Mouse (Mus musculus) granulocyte monocyte progenitor cell, adult 5-6 weeks (primary cell): ENCODE results near the gene Cwh43. TPM values are rescaled to one million over a fixed set of nuclear protein-coding genes. Genes with fewer than 3 reads are reported as not detected.
A peak's percentile ranks its signal among the peaks of the same experiment; 100 is the strongest.

Source experiments
- ATAC-seq: replicated peaks from 2 replicates; pipeline ENCODE4 v1.8.0; 2016; ENCODE audit warnings: mild to moderate bottlenecking, moderate TSS enrichment, inconsistent platforms; ENCODE audit not compliant: poor library complexity, severe bottlenecking
- total RNA-seq, 2 experiments: library from RNA; stranded (forward) in 1 of 2; stranded (reverse) in 1 of 2; fragments of 200-712, 200-1000 nt in 1 of 2; fragments of >200 nt in 1 of 2; fragmentation: Nextera tagmentation in 1 of 2; gene quantifications; 2 replicates each; pipeline ENCODE4 v1.2.3; 2014 to 2017

The Cwh43 gene
- total RNA-seq, 2 experiments from 2014 or later, result not detected

DNA sequence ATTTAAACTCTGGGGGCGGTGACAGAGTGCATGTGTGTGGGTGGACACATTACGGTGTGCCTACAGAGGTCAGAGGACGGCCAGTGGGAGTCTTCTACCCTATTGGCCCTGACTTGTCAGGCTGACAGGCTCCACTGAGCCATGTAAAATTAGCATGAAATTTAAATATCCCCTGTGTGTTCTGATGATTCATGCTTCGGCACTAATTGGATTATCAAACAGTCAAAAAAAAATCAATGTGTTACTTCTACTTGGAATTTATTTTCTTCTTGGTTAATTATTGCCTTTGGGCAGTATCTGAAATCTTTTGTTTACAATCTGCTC, 22.3 kb upstream of the Cwh43 start:
- no peak for ATAC-seq

GRCm38 (mm10) chr5:73393041-73393440, 12.8 kb upstream of the Cwh43 start:
- no peak for ATAC-seq

- no peak for ATAC-seq
Measured at GRCm38 (mm10) chr5:73399768-73400526, 5.9 kb upstream of the Cwh43 start.

DNA sequence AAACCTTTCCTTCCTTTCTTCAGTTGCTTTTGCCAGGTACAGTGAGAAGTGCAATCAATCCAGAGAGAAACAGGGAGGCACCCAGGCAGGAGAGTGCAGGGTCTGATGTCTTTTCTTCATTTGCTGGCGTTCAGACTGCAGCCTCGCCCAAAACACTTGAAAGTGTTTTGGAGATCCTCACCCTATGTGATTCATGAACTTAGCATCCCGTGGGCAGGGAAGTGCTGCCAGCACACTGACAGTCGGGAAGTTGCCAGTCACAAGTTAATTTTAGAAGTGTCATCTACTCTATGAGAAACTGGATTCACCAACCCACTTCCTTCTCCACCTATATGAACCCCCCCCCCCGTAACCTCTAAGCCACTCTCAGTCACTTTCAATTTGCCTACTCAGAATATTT, 4.5 kb upstream of the Cwh43 start:
- ATAC-seq, result no peak

DNA sequence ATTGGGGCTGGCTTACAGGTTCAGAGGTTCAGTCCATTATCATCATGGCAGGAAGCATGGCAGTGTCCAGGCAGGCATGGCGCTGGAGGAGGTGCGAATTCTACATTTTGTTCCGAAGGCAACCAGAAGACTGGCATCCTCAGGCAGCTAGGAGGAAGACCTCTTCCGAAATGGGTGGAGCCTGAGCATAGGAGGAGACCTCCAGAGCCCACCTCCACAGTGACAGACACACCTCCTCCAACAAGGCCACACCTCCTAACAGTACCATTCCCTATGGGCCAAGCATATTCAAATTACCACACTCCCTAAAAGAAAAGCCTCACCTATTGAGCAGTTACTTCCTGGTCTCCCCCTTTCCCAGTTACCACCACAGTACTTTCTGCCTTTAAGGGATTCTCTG, 3.0 kb upstream of the Cwh43 start:
- no peak for ATAC-seq

DNA sequence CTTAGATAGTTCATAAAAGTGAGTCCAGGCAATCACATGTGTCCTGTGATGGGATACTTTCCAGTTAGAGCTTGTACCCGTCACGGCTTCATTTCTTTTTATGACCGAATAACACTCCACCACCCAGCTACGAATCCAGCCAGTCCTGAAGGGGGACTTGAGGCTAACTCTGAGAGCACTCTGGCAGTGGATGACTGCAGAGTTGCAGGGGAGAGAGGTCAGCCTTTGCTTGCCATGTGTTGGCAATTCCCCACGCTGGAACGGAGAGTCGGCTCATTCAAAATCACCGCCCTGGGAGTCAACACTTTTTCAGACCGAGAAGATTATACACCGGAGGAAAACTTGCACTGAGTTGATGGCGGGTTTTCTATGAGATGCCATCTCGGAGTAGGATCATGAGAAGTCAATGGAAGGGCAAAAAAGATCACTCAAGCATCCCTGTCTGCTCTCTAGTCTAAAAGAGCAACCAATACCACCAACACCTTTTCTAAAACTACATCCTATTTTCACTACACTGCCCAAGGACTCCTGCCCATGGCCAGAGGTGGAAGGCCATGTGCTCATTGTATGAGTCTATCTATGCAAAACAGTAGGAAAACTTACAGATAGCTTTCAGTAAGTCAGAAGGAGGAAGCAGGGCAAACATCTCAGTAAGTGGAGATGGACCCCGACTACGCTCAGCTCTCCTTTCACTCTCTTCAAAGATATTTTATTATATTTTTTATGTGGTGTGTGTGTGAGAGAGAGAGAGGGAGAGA, 2.4 kb upstream of the Cwh43 start:
- ATAC-seq, result no peak

DNA sequence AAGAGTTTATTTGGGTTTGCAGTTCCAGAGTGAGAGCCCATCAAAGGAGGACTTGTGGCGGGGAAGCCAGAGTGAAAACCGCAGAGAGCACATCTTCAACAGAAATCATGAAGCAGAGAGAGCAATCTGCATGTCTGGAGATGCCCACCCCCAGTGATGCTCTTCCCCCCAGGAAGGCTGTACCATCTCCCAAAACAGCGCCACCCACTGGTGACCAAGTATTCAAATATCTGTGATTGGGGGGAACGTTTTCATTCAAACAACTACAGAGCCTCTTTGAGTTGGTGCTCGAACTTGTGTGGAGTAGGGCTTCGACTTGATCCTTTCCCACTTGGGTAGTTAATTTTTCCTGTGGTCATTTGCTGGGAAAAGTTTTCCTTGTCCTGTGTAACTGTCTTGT, 1.1 kb upstream of the Cwh43 start:
- no peak for ATAC-seq

DNA sequence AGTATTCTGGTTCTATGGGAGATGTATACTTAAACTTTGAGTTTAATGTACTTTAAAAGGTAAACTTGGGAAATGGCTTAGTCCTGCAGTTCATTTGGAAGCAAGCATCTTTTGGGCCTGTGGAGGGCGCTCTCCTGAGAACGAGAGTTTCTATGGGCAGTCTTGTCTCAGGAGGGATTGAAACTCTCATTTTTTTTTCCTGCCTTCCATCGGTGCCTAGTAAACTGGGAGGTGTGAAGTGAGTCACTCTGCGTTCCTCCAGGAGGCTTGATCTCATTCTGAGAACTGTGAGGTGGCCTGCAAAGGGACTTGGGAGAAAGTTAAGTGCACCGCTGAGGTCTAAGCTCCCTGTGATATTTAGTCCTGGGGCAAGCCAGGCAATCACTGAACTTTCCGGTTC, 986 bp downstream of the Cwh43 start:
- no peak for ATAC-seq

DNA sequence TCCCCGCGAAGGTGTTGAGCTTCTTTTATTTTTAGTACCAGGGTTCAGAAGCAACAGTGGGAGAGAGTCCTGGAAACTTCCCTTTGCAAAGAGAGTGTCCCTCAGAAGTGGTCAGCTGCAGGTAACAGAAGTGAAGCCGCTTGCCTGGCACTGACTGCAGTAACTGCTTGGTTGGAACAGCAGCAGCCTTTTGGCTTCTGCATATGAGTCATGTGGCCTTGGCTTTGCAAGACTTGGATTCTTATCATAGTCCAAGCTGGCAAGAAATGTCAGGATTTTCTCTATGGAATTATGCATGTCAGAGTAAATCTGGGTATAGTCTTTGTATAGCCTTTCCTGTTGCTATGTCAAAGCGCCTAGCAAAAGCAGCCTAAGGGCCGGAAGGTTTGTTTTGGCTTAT, 4.1 kb downstream of the Cwh43 start:
- ATAC-seq, result no peak

- no peak for ATAC-seq
Measured at GRCm38 (mm10) chr5:73411771-73412170, 5.9 kb downstream of the Cwh43 start.

DNA sequence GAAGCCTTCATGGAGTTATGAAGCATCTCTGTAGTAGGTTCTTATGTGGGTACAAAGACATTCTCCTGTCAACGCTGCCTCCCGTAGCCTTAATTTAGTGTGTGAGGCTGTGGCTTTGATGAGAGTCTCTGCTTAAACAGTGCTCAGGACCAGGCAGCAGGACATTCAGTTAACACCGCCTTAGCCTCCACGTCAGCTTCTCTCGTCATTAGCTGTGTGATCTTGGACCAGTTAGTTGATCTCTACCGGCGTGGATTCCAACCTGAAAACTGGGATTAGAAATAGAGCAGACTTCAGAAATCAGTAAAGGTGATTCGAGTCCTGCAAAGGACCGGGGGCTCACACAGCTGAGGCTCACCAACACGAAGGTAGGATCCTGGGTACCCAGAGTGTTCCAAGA, 8.3 kb downstream of the Cwh43 start:
- ATAC-seq, result no peak

DNA sequence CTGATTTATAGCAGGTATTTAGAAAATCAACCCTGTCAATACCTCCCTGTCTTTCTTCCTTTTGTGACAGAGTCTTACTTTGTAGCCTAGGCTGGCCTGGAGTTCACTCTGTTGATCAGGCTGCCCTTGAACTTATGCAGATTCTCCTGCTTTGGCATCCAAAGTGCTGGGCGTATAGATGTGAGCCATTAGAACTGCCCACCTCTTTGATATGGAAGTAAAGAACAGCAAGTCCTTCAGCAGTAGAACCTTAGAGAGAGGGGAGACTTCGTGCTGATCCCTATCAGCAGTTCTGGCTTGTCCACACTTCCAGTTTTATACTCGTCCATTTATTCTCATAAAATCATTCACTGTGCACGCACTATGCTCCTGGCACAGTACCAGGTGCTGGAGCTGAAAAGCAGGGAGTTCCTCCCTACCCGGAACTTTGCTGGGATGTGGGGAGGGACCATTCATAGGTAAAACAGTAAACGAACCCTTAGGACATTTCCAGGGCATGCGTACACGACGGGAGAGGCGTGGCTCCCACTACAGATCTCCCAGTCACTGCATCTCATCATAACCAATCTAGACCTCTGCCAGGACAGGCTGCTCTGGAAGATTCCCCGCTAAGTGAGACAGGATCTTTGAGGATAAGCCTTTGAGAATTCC, 13.3 kb downstream of the Cwh43 start:
- no peak for ATAC-seq

DNA sequence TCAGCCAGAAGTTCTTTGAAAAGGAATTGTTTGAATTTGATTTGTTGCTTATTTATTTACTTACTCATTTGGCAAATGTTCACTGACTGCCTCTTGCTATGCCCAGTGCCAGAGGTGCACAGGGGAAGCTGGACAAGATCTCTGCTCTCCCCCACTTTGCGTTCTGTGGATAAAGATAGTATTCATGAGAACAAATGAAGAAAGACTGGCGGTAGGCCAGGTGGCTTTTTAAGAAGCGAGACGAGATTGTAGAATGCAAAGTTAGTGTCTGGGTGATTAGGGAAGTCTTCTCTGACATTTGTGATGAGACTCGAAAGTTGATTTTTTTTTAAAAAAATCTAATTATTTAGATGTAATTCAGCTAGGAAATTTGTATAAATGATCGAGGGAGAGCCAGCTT, 20.9 kb downstream of the Cwh43 start:
- no peak for ATAC-seq

DNA sequence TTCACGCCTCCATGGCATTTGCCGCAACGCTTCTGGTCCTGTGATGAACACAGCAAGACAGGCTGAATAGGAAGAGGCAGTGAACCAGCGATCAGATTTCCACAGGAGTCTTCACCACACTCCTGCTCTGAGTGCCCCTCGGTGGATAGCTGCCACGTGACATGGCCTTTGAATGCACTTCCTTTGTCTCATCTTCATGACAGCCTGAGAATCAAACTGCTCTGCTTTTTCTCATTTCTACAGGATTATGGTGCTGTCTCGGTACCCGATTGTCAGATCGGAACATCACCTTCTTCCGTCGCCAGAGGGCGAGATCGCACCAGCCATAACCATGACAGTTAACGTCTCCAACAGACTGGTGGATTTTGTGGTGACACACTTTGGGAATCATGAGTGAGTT, 25.7 kb downstream of the Cwh43 start:
- peak; percentile 79 for ATAC-seq

- ATAC-seq, result no peak
Measured at GRCm38 (mm10) chr5:73432805-73433204, 26.9 kb downstream of the Cwh43 start.

GRCm38 (mm10) chr5:73434764-73435163, 28.9 kb downstream of the Cwh43 start:
- ATAC-seq, result no peak

DNA sequence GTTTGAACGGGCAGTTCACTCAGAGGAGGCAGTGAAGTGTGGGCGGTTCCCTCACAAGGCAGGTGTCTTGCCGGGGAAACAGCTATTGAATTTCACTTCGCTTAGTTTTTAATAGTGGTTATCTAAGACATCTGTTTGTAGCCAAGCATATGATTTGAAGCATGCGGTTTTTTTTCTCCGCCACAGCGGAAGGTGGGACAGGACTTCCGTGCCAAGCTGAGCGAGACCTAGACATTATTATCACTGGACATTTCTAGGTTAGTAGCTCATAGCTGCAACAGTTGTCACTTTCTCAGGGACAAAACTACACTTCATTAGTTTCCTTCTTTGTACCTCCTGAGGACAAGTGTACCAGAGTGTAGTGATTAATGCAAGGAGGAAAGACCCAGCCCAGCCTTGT, 36.3 kb downstream of the Cwh43 start:
- no peak for ATAC-seq

DNA sequence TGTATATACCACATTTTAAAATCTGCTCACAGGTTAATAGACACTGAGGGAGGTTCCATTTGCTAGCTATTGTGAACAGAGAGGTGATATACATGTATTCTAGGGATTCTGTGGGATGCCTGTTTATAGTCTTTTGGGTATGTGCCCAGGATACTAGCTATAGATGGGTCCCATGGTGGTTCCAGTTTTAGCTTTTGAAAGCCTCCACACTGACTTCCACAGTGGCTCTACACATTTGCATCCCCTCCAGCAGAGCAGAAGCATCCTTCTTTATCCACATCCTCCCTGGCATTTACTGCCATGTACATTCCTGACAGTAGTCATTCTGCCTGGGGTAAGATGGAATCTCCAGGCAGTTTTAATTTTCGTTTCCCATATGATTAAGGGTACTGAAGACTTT, 44.4 kb downstream of the Cwh43 start:
- ATAC-seq, result no peak

GRCm38 (mm10) chr5:73454502-73455306, 48.8 kb downstream of the Cwh43 start:
- no peak for ATAC-seq

DNA sequence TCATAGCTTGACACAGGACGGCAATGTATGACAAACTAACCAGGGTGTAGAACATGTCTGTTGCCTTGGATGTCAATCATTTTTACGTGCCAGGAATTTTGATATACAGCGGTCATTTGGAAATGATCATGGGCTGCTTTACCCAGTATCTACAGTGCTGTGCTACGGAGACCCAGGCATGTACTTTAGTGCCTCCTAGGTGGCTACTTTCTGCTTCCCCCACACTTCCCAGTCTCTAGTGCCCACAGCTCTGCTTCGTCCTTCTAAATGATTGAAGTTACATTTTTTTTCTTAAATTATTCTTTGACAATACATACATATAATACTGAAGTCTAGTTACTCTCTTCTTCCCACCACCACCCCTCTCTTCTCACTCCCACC, 49.4 kb downstream of the Cwh43 start:
- no peak for ATAC-seq
